Mouse (Mus musculus) MEL (cell line): ENCODE data around the gene Evc. TPM values are rescaled to one million over a fixed set of nuclear protein-coding genes. Genes with fewer than 3 reads are reported as not detected.

Experiments
- DNase-seq: peaks from one replicate; pipeline ENCODE4 v3.0.0; 2011; ENCODE audit warnings: low read depth, low spot score
- H3K27ac ChIP-seq: 2 replicates; pipeline ENCODE4 v1.5.1; 2012; ENCODE audit warnings: low read depth, mild to moderate bottlenecking, control low read depth, low read length, moderate library complexity; ENCODE audit not compliant: control insufficient read depth
- H3K27me3 ChIP-seq, 2 experiments: fragments of 150-350 bp in 1 of 2; sonication (generic) in 1 of 2; 2 replicates each; pipeline ENCODE4 v1.6.1; 2012; ENCODE audit warnings: low read length in 2 of 2, mild to moderate bottlenecking in 2 of 2, improper control_type of control experiment in 1 of 2, moderate library complexity in 1 of 2; ENCODE audit not compliant: insufficient read depth in 2 of 2, control insufficient read depth in 1 of 2
- H3K36me3 ChIP-seq, 2 experiments: 2 replicates each; pipeline ENCODE4 v1.6.1; 2012 to 2014; ENCODE audit warnings: low read length in 2 of 2, improper control_type of control experiment in 1 of 2, inconsistent platforms in 1 of 2, mild to moderate bottlenecking in 1 of 2; ENCODE audit not compliant: insufficient read depth in 2 of 2, control insufficient read depth in 1 of 2
- H3K4me1 ChIP-seq, 2 experiments: fragments of 150-350 bp in 1 of 2; sonication (generic) in 1 of 2; 2 replicates each; pipeline ENCODE4 v1.6.1; 2012; ENCODE audit warnings: low read length in 2 of 2, improper control_type of control experiment in 1 of 2, mild to moderate bottlenecking in 1 of 2; ENCODE audit not compliant: insufficient read depth in 2 of 2, control insufficient read depth in 1 of 2
- H3K4me3 ChIP-seq, 2 experiments: fragments of 150-350 bp in 1 of 2; sonication (generic) in 1 of 2; 2 replicates each; pipeline ENCODE4 v1.5.1; 2012; ENCODE audit warnings: low read depth in 2 of 2, low read length in 2 of 2, mild to moderate bottlenecking in 2 of 2, moderate library complexity in 2 of 2, control low read depth in 1 of 2, improper control_type of control experiment in 1 of 2; ENCODE audit not compliant: control insufficient read depth in 1 of 2, insufficient read depth in 1 of 2
- H3K79me2 ChIP-seq: 2 replicates; pipeline ENCODE4 v1.6.1; 2012; ENCODE audit warnings: mild to moderate bottlenecking, low read length, moderate library complexity; ENCODE audit not compliant: control insufficient read depth, poor library complexity, insufficient read depth
- H3K9ac ChIP-seq: 2 replicates; pipeline ENCODE4 v1.6.1; 2012; ENCODE audit warnings: low read depth, mild to moderate bottlenecking, control low read depth, low read length, moderate library complexity; ENCODE audit not compliant: control insufficient read depth, poor library complexity, severe bottlenecking
- H3K9me3 ChIP-seq: fragments of 150-350 bp; sonication (generic); replicated peaks from 2 replicates; pipeline ENCODE4 v1.6.1; 2012; ENCODE audit warnings: mild to moderate bottlenecking, low read length, improper control_type of control experiment, moderate library complexity; ENCODE audit not compliant: insufficient read depth
- BHLHE40 ChIP-seq: IDR thresholded peaks from 2 replicates; pipeline ENCODE4 v1.6.1; 2012; ENCODE audit warnings: low read depth, mild to moderate bottlenecking, inconsistent platforms, low read length, improper control_type of control experiment, borderline replicate concordance
- CHD1 ChIP-seq: IDR thresholded peaks from 2 replicates; pipeline ENCODE4 v1.6.1; 2012; ENCODE audit warnings: low read depth, mild to moderate bottlenecking, inconsistent platforms, low read length, improper control_type of control experiment
- CHD2 ChIP-seq: IDR thresholded peaks from 2 replicates; pipeline ENCODE4 v1.6.1; 2011; ENCODE audit warnings: low read length, improper control_type of control experiment
- ELF1 ChIP-seq: IDR thresholded peaks from 2 replicates; pipeline ENCODE4 v1.6.1; 2014; ENCODE audit warnings: low read depth, mild to moderate bottlenecking, inconsistent platforms, low read length, improper control_type of control experiment, moderate library complexity
- KAT2A ChIP-seq: conservative IDR thresholded peaks from 2 replicates; pipeline ENCODE4 v1.6.1; 2012; ENCODE audit warnings: low read depth, low read length, improper control_type of control experiment, inconsistent platforms
- MAFK ChIP-seq: IDR thresholded peaks from 2 replicates; pipeline ENCODE4 v1.6.1; 2011; ENCODE audit warnings: low read depth, mild to moderate bottlenecking, low read length, improper control_type of control experiment, borderline replicate concordance
- MAZ ChIP-seq: IDR thresholded peaks from 2 replicates; pipeline ENCODE4 v1.6.1; 2012; ENCODE audit warnings: low read depth, mild to moderate bottlenecking, inconsistent platforms, low read length, improper control_type of control experiment
- MEF2A ChIP-seq: IDR thresholded peaks from 2 replicates; pipeline ENCODE4 v1.6.1; 2014; ENCODE audit warnings: low read depth, mild to moderate bottlenecking, inconsistent platforms, low read length, improper control_type of control experiment; ENCODE audit not compliant: poor library complexity, insufficient replicate concordance, severe bottlenecking; ENCODE audit errors: extremely low read depth
- MYB ChIP-seq: IDR thresholded peaks from 2 replicates; pipeline ENCODE4 v1.6.1; 2011; ENCODE audit warnings: mild to moderate bottlenecking, low read depth, low read length, improper control_type of control experiment
- POLR2AphosphoS5 ChIP-seq: IDR thresholded peaks from 2 replicates; pipeline ENCODE4 v1.6.1; 2012; ENCODE audit warnings: low read depth, borderline replicate concordance, mild to moderate bottlenecking, inconsistent platforms, low read length, moderate library complexity, mixed read lengths
- RAD21 ChIP-seq: IDR thresholded peaks from 2 replicates; pipeline ENCODE4 v1.6.1; 2011; ENCODE audit warnings: mild to moderate bottlenecking, low read depth, low read length, improper control_type of control experiment
- SIN3A ChIP-seq: IDR thresholded peaks from 2 replicates; pipeline ENCODE4 v1.6.1; 2012; ENCODE audit warnings: low read length, improper control_type of control experiment, inconsistent platforms
- TAL1 ChIP-seq: IDR thresholded peaks from 2 replicates; pipeline ENCODE4 v1.6.1; 2012; ENCODE audit warnings: mild to moderate bottlenecking, inconsistent platforms, low read length, moderate library complexity, mixed read lengths
- TBP ChIP-seq: IDR thresholded peaks from 2 replicates; pipeline ENCODE4 v1.8.0; 2011; ENCODE audit warnings: low read depth, low read length, improper control_type of control experiment
- USF1 ChIP-seq: IDR thresholded peaks from 2 replicates; pipeline ENCODE4 v1.6.1; 2014; ENCODE audit warnings: low read depth, mild to moderate bottlenecking, inconsistent platforms, low read length, improper control_type of control experiment, moderate library complexity
- ZC3H11A ChIP-seq: IDR thresholded peaks from 2 replicates; pipeline ENCODE4 v1.6.1; 2012; ENCODE audit warnings: low read depth, mild to moderate bottlenecking, inconsistent platforms, low read length, improper control_type of control experiment
- ZNF384 ChIP-seq: IDR thresholded peaks from 2 replicates; pipeline ENCODE4 v1.6.1; 2012; ENCODE audit warnings: low read depth, mild to moderate bottlenecking, inconsistent platforms, low read length, improper control_type of control experiment
- polyA plus RNA-seq, 2 experiments: library from polyadenylated mRNA; stranded (reverse) in 1 of 2; unstranded in 1 of 2; fragments of >175 nt in 1 of 2; fragments of >200 nt in 1 of 2; gene quantifications; 2 replicates each; pipeline versions ENCODE4 v1.2.1 to v1.2.4; 2012; ENCODE audit warnings: low replicate concordance in 2 of 2, low read depth in 1 of 2; ENCODE audit not compliant: insufficient read length in 2 of 2, insufficient read depth in 1 of 2, missing spikeins in 1 of 2
- total RNA-seq: library from RNA; depleted of rRNA; stranded (reverse); fragments of 300-350 nt; gene quantifications from 2 replicates; pipeline ENCODE4 v1.2.3, GENCODE M21; 2012

Evc gene
- total and polyA plus RNA-seq, 3 experiments, result not detected

DNA sequence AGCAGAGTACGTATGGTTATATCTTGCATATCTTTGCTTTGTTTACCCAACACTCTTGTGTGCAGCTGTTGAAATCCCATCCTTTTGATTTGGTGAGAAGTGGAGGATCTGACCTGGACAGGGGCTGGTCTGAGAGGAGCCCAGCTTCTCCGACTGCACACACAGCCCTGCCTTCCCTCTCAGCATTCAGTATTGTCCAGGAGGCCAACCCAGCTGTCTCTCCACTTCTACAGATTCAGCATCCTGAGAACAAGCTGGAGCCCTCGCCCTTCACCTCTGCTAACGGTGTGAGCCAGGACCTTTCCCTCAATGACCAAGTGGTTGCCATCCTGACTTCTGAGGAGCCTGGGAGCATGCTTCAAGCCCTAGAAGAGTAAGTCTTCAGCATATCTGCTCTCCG is 26.6 kb upstream of the Evc start:
- Histone ChIP-seq H3K36me3 (no peaks in the 10 kb centered on the region), H3K9ac (no peak overlapping the region), H3K4me3 (no peak overlapping the region), H3K27ac (no peak overlapping the region), H3K79me2 (no peaks in the 10 kb centered on the region), H3K27me3 (no peaks in the 10 kb centered on the region), H3K9me3 (no peaks in the 10 kb centered on the region), H3K4me1 (no peaks in the 10 kb centered on the region)
- no peak for TF ChIP-seq MAZ
- TF ChIP-seq MEF2A, result no peak
- no peak for TF ChIP-seq MYB
- TF ChIP-seq CHD2, result no peak
- no peak for TF ChIP-seq CHD1
- TF ChIP-seq TAL1, result no peak
- TF ChIP-seq MAFK, result no peak
- TF ChIP-seq SIN3A, result no peak
- TF ChIP-seq KAT2A, result no peak
- TF ChIP-seq ELF1, result no peak
- TF ChIP-seq POLR2AphosphoS5, result no peak
- no peak for TF ChIP-seq RAD21
- TF ChIP-seq BHLHE40, result no peak
- TF ChIP-seq TBP, result no peak
- no peak for TF ChIP-seq ZNF384
- DNase-seq, result no peak

DNA sequence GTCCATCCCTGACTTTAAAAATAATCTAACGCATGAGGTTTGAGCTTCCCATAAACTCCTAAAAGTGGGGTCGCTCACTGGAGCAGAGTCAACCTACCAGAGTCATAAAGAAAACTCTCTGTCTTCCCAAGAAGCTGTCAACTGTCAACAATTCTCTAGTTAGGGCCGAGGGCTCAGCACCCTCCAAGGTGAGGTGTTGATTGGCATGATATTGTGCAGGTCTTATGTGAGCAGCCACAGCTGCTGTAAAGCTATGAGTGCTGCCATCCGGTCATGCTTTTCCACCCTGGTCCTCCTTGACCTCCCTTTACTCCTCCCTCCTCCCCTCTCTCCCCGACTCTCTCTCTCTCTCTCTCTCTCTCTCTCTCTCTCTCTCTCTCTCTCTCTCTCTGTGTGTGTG is 25.9 kb upstream of the Evc start:
- Histone ChIP-seq H3K36me3 (no peaks in the 10 kb centered on the region), H3K27me3 (no peaks in the 10 kb centered on the region), H3K4me3 (no peak overlapping the region), H3K79me2 (no peaks in the 10 kb centered on the region), H3K4me1 (no peaks in the 10 kb centered on the region), H3K9me3 (no peaks in the 10 kb centered on the region), H3K27ac (no peak overlapping the region), H3K9ac (no peak overlapping the region)
- no peak for DNase-seq
- TF ChIP-seq SIN3A (no peak), ZNF384 (no peak), BHLHE40 (no peak)

DNA sequence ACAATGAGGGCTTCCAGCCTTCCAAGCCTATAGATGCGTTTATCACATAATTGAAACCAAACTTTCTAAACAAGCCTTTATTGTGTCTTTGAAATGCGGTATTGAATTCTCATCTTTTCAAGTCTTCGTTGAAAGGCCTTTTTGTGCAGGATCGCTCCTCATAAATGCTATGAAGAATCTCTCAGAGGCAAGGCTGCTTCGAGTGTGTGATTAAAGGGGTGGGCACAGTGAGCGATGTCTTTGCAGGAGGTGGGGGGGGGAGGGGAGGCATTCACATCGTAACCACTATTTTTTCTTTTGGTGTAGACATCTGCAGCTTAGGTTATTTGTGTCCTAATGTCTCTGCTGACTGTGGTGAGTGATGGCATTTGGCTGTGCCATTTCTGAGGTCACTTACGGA is 19.3 kb upstream of the Evc start:
- H3K4me3 ChIP-seq, result no peak overlapping the region
- no peak for DNase-seq
- H3K27ac ChIP-seq, result no peak overlapping the region
- no peaks in the 10 kb centered on the region for H3K4me1 ChIP-seq
- TF ChIP-seq POLR2AphosphoS5 (no peak), CHD2 (no peak), ZC3H11A (no peak), USF1 (no peak), ELF1 (no peak), ZNF384 (no peak)
- H3K9ac ChIP-seq, result no peak overlapping the region
- no peaks in the 10 kb centered on the region for H3K27me3 ChIP-seq
- H3K36me3 ChIP-seq, result no peaks in the 10 kb centered on the region
- no peaks in the 10 kb centered on the region for H3K79me2 ChIP-seq
- H3K9me3 ChIP-seq, result no peaks in the 10 kb centered on the region
